Mouse (Mus musculus) testis, adult 2 months (tissue): ENCODE measurements at regions not wholly inside any gene's neighbourhood (a gene's known extent, or its start where the extent isn't known, plus 50 kb on each side); places are given as distances from the start of the nearest gene placed in this dataset.
"Not testable (repeated sequence)": the region's sequence is repeated elsewhere in the genome, so short reads cannot be mapped to it uniquely, and the experiment has no call there.

Experiments used
- H3K27ac ChIP-seq: fragments of 200-500 bp; 2 replicates; pipeline ENCODE4 v1.5.1; 2012; ENCODE audit warnings: low read depth, low read length; ENCODE audit not compliant: control insufficient read depth, insufficient read depth
- H3K27me3 ChIP-seq: fragments of 200-500 bp; 2 replicates; pipeline ENCODE4 v1.6.1; 2012; ENCODE audit warnings: mild to moderate bottlenecking, low read length, moderate library complexity; ENCODE audit not compliant: control insufficient read depth, insufficient read depth
- H3K36me3 ChIP-seq: fragments of 200-500 bp; 2 replicates; pipeline ENCODE4 v1.6.1; 2012; ENCODE audit warnings: mild to moderate bottlenecking, low read length; ENCODE audit not compliant: control insufficient read depth, insufficient read depth
- H3K4me1 ChIP-seq: fragments of 200-500 bp; 2 replicates; pipeline ENCODE4 v1.6.1; 2012; ENCODE audit warnings: low read length; ENCODE audit not compliant: control insufficient read depth, insufficient read depth
- H3K4me3 ChIP-seq: fragments of 200-500 bp; 2 replicates; pipeline ENCODE4 v1.5.1; 2012; ENCODE audit warnings: low read depth, mild to moderate bottlenecking, low read length, moderate library complexity, mixed read lengths; ENCODE audit not compliant: control insufficient read depth
- CTCF ChIP-seq: fragments of 200-500 bp; IDR thresholded peaks from 2 replicates; pipeline ENCODE4 v1.5.1; 2012; ENCODE audit warnings: low read depth, mild to moderate bottlenecking, inconsistent platforms, low read length, moderate library complexity; ENCODE audit not compliant: control insufficient read depth, insufficient read depth, insufficient replicate concordance
- POLR2A ChIP-seq: fragments of 200-500 bp; IDR thresholded peaks from 2 replicates; pipeline ENCODE4 v1.6.1; 2012; ENCODE audit warnings: low read depth, mild to moderate bottlenecking, inconsistent platforms, low read length, moderate library complexity; ENCODE audit not compliant: control insufficient read depth

- H3K27me3 ChIP-seq, result no peaks in the 10 kb centered on the region
- no peak for TF ChIP-seq POLR2A
- no peak for TF ChIP-seq CTCF
Measured at GRCm38 (mm10) chr13:6924136-6924535, 275.6 kb upstream of the Pfkp start.

GRCm38 (mm10) chr13:6922357-6922721 lies 273.8 kb upstream of the Pfkp start:
- H3K4me1 ChIP-seq, result no peaks in the 10 kb centered on the region
- H3K27ac ChIP-seq, result no peak overlapping the region
- no peaks in the 10 kb centered on the region for H3K27me3 ChIP-seq
- no peak for TF ChIP-seq CTCF
- no peak for TF ChIP-seq POLR2A
- no peaks in the 10 kb centered on the region for H3K36me3 ChIP-seq
- H3K4me3 ChIP-seq, result no peak overlapping the region

More at GRCm38 (mm10) chr13:6924136-6924535, 275.6 kb upstream of the Pfkp start:
- no peaks in the 10 kb centered on the region for H3K36me3 ChIP-seq
- no peak overlapping the region for H3K27ac ChIP-seq
- H3K4me3 ChIP-seq, result no peak overlapping the region
- H3K4me1 ChIP-seq, result no peaks in the 10 kb centered on the region

GRCm38 (mm10) chr13:6921691-6922356 lies 273.2 kb upstream of the Pfkp start:
- no peaks in the 10 kb centered on the region for H3K27me3 ChIP-seq
- TF ChIP-seq POLR2A (no peak), CTCF (no peak)
- H3K4me3 ChIP-seq, result no peak overlapping the region

GRCm38 (mm10) chr13:6906000-6906399 lies 257.4 kb upstream of the Pfkp start:
- Histone ChIP-seq H3K4me3 (no peak overlapping the region), H3K27ac (no peak overlapping the region)
- TF ChIP-seq CTCF (no peak), POLR2A (no peak)

More at GRCm38 (mm10) chr13:6921691-6922356, 273.2 kb upstream of the Pfkp start:
- H3K36me3 ChIP-seq, result no peaks in the 10 kb centered on the region
- no peak overlapping the region for H3K27ac ChIP-seq
- H3K4me1 ChIP-seq, result no peaks in the 10 kb centered on the region

GRCm38 (mm10) chr13:6901682-6902081 lies 253.1 kb upstream of the Pfkp start:
- H3K36me3 ChIP-seq, result no peaks in the 10 kb centered on the region
- H3K27ac ChIP-seq, result no peak overlapping the region
- H3K27me3 ChIP-seq, result no peaks in the 10 kb centered on the region
- no peak overlapping the region for H3K4me3 ChIP-seq
- no peaks in the 10 kb centered on the region for H3K4me1 ChIP-seq
- TF ChIP-seq POLR2A (no peak), CTCF (no peak)

More at GRCm38 (mm10) chr13:6906000-6906399, 257.4 kb upstream of the Pfkp start:
- H3K4me1 ChIP-seq, result no peaks in the 10 kb centered on the region
- H3K36me3 ChIP-seq, result no peaks in the 10 kb centered on the region
- H3K27me3 ChIP-seq, result no peaks in the 10 kb centered on the region

- TF ChIP-seq CTCF, result no peak
- TF ChIP-seq POLR2A, result no peak
- H3K36me3 ChIP-seq, result no peaks in the 10 kb centered on the region
- H3K4me1 ChIP-seq, result no peaks in the 10 kb centered on the region
- H3K27me3 ChIP-seq, result no peaks in the 10 kb centered on the region
- H3K4me3 ChIP-seq, result no peak overlapping the region
- H3K27ac ChIP-seq, result no peak overlapping the region
Measured at GRCm38 (mm10) chr13:6897666-6898065, 249.1 kb upstream of the Pfkp start.

GRCm38 (mm10) chr13:6891458-6892076 lies 243.0 kb upstream of the Pfkp start:
- no peak for TF ChIP-seq POLR2A
- TF ChIP-seq CTCF, result no peak
- Histone ChIP-seq H3K4me3 (no peak overlapping the region), H3K36me3 (no peaks in the 10 kb centered on the region), H3K4me1 (no peaks in the 10 kb centered on the region), H3K27me3 (no peaks in the 10 kb centered on the region), H3K27ac (no peak overlapping the region)

GRCm38 (mm10) chr13:6889446-6889845 lies 240.9 kb upstream of the Pfkp start:
- not testable (repeated sequence) for H3K36me3 ChIP-seq, H3K4me1 ChIP-seq, H3K27me3 ChIP-seq, H3K4me3 ChIP-seq, H3K27ac ChIP-seq
